ENCODE assay signal across 23 mouse cellular contexts in genomic region chr17:3641456-3641855, GRCm38 (mm10). TPM values are rescaled to one million over a fixed set of nuclear protein-coding genes. Genes with fewer than 3 reads are reported as not detected.
DNase-seq lines count a peak whose midpoint lies in the region; ATAC-seq and TF ChIP-seq lines count a peak whose summit lies in the region.
"Had no signal": no experiment of that assay in that cellular context is flagged by ENCODE, and none has a peak within 500 bp of the region (broad histone marks: within the 10 kb centered on the region; RNA-seq: fewer than 3 reads in every experiment).

No protein-coding gene starts in this region.

- H3K4me1 ChIP-seq in heart, embryonic 11.5 days (ENCODE audit: control insufficient read depth, insufficient read depth, low read length), result no peaks in the 10 kb centered on the region
- peaks cover 23% of the 10 kb centered on the region for H3K4me1 ChIP-seq in midbrain, embryonic 10.5 days
- H3K4me1 ChIP-seq in midbrain, postnatal 0 days (ENCODE audit: insufficient read depth, low read length), result no peaks in the 10 kb centered on the region; the same call in 1 of the 2 replicates
- peaks cover 6% of the 10 kb centered on the region for H3K4me1 ChIP-seq in midbrain, embryonic 16.5 days (ENCODE audit: control insufficient read depth, insufficient read depth, low read length)
- H3K4me1 ChIP-seq: heart, embryonic 15.5 days; hindbrain, embryonic 13.5 days had no signal

- H3K9me3 ChIP-seq in heart, embryonic 11.5 days (replicated peaks; ENCODE audit: control insufficient read depth, low read length), result no peaks in the 10 kb centered on the region
- no peaks in the 10 kb centered on the region for H3K9me3 ChIP-seq in midbrain, embryonic 10.5 days (replicated peaks)
- no peaks in the 10 kb centered on the region for H3K9me3 ChIP-seq in midbrain, postnatal 0 days (ENCODE audit: low read length)
- no peaks in the 10 kb centered on the region for H3K9me3 ChIP-seq in midbrain, embryonic 16.5 days (replicated peaks; ENCODE audit: control insufficient read depth, low read length, poor library complexity, severe bottlenecking)
- H3K9me3 ChIP-seq: heart, embryonic 15.5 days; hindbrain, embryonic 13.5 days; intestine, embryonic 15.5 days; kidney, embryonic 15.5 days; neural tube, embryonic 15.5 days had no signal

- peak; percentile 4 to 6 for DNase-seq in adrenal gland, postnatal 36 days
- no peak for DNase-seq in adrenal gland, postnatal 10 days
- DNase-seq in heart, adult 18-20 months, result peak; percentile 27 to 60
- no peak for DNase-seq in midbrain, embryonic 10.5 days (ENCODE audit: low spot score)
- DNase-seq in midbrain, postnatal 0 days (ENCODE audit: low spot score), result no peak
- no peak for DNase-seq in kidney, postnatal 25 days
- DNase-seq: cerebellum, adult 8-10 months; thymus, postnatal 14 days had no signal

- 62% methylated on average over 5 of the region's 5 CpGs for WGBS in heart, embryonic 11.5 days (ENCODE audit: insufficient replicate concordance)
- 36% methylated on average over 5 of the region's 5 CpGs for WGBS in midbrain, embryonic 10.5 days
- WGBS in midbrain, postnatal 0 days, result 24% methylated on average over 5 of the region's 5 CpGs
- 19% methylated on average over 5 of the region's 5 CpGs for WGBS in midbrain, embryonic 16.5 days

- no peak overlapping the region for H3K4me3 ChIP-seq in heart, embryonic 11.5 days (ENCODE audit: low read depth, low read length)
- no peak overlapping the region for H3K4me3 ChIP-seq in midbrain, embryonic 10.5 days
- no peak overlapping the region for H3K4me3 ChIP-seq in midbrain, postnatal 0 days (ENCODE audit: low read depth, low read length)
- no peak overlapping the region for H3K4me3 ChIP-seq in midbrain, embryonic 16.5 days (ENCODE audit: low read depth, low read length)
- H3K4me3 ChIP-seq: heart, embryonic 15.5 days; hindbrain, embryonic 13.5 days; intestine, embryonic 15.5 days; kidney, embryonic 15.5 days; neural tube, embryonic 15.5 days had no signal

- no peaks in the 10 kb centered on the region for H3K27me3 ChIP-seq in heart, embryonic 11.5 days (ENCODE audit: control insufficient read depth, insufficient read depth, low read length)
- no peaks in the 10 kb centered on the region for H3K27me3 ChIP-seq in midbrain, embryonic 10.5 days (ENCODE audit: low read depth, poor library complexity, severe bottlenecking)
- H3K27me3 ChIP-seq in midbrain, postnatal 0 days (ENCODE audit: insufficient read depth, low read length), result no peaks in the 10 kb centered on the region
- H3K27me3 ChIP-seq in midbrain, embryonic 16.5 days (ENCODE audit: control insufficient read depth, insufficient read depth, low read depth, low read length), result no peaks in the 10 kb centered on the region
- H3K27me3 ChIP-seq: heart, embryonic 15.5 days; hindbrain, embryonic 13.5 days; intestine, embryonic 15.5 days; kidney, embryonic 15.5 days; neural tube, embryonic 15.5 days; Patski had no signal

- no peak for TF ChIP-seq CTCF in midbrain, postnatal 0 days (IDR thresholded peaks at IDR 0.05)

- H3K36me3 ChIP-seq in heart, embryonic 11.5 days (ENCODE audit: control insufficient read depth, insufficient read depth, low read length), result no peaks in the 10 kb centered on the region
- no peaks in the 10 kb centered on the region for H3K36me3 ChIP-seq in midbrain, embryonic 10.5 days
- no peaks in the 10 kb centered on the region for H3K36me3 ChIP-seq in midbrain, postnatal 0 days (ENCODE audit: insufficient read depth, low read length)
- H3K36me3 ChIP-seq in midbrain, embryonic 16.5 days (ENCODE audit: control insufficient read depth, insufficient read depth, low read length), result no peaks in the 10 kb centered on the region
- H3K36me3 ChIP-seq: heart, embryonic 15.5 days; hindbrain, embryonic 13.5 days; intestine, embryonic 15.5 days; kidney, embryonic 15.5 days; neural tube, embryonic 15.5 days had no signal

- ATAC-seq in heart, embryonic 11.5 days (replicated peaks; ENCODE audit: insufficient number of reproducible peaks, low FRiP score, low TSS enrichment), result no peak
- ATAC-seq in midbrain, postnatal 0 days (ENCODE audit: low FRiP score), result no peak
- no peak for ATAC-seq in midbrain, embryonic 16.5 days
- ATAC-seq: intestine, embryonic 15.5 days; Patski had no signal

- no peak overlapping the region for H3K9ac ChIP-seq in heart, embryonic 11.5 days (ENCODE audit: low read depth, low read length)
- no peak overlapping the region for H3K9ac ChIP-seq in midbrain, postnatal 0 days (replicated peaks; ENCODE audit: low read length, poor library complexity, severe bottlenecking)
- H3K9ac ChIP-seq in midbrain, embryonic 16.5 days (ENCODE audit: low read depth, low read length), result no peak overlapping the region
- H3K9ac ChIP-seq: heart, embryonic 15.5 days; hindbrain, embryonic 13.5 days; intestine, embryonic 15.5 days; kidney, embryonic 15.5 days; neural tube, embryonic 15.5 days had no signal

- H3K4me2 ChIP-seq in heart, embryonic 11.5 days, result no peak overlapping the region
- H3K4me2 ChIP-seq in midbrain, postnatal 0 days (ENCODE audit: low read depth, low read length, poor library complexity, severe bottlenecking), result no peak overlapping the region
- H3K4me2 ChIP-seq in midbrain, embryonic 16.5 days (ENCODE audit: low read length), result no peak overlapping the region
- H3K4me2 ChIP-seq: heart, embryonic 15.5 days; hindbrain, embryonic 13.5 days; intestine, embryonic 15.5 days; kidney, embryonic 15.5 days; neural tube, embryonic 15.5 days had no signal

- H3K27ac ChIP-seq in heart, embryonic 11.5 days (ENCODE audit: low read depth, low read length), result no peak overlapping the region
- H3K27ac ChIP-seq in midbrain, embryonic 10.5 days (replicated peaks), result peak overlapping the region; percentile 55; the same call in 1 of the 2 replicates
- H3K27ac ChIP-seq in midbrain, postnatal 0 days (ENCODE audit: low read depth, low read length), result no peak overlapping the region
- H3K27ac ChIP-seq in midbrain, embryonic 16.5 days (ENCODE audit: low read length), result peak overlapping the region; percentile 58
- H3K27ac ChIP-seq: heart, embryonic 15.5 days; hindbrain, embryonic 13.5 days; intestine, embryonic 15.5 days; kidney, embryonic 15.5 days; neural tube, embryonic 15.5 days had no signal

RNA-seq across cellular contexts. Expression of gene Nox3, which starts 54.6 kb away (rescaled TPM):
- total RNA-seq in adrenal gland, postnatal 36 days (2021), result not detected
- total RNA-seq in adrenal gland, postnatal 10 days (2021), result not detected
- total RNA-seq in heart, adult 18-20 months (2021), result not detected
- polyA plus RNA-seq in heart, embryonic 11.5 days (2014; fragmentation: Nextera tagmentation; extraction: Ambion mirVana), result not detected in 2 replicates
- polyA plus RNA-seq in midbrain, embryonic 10.5 days (2016; fragmentation: Nextera tagmentation; extraction: Ambion mirVana), result not detected in 2 replicates
- total RNA-seq in midbrain, postnatal 0 days (2014; rRNA removed), result not detected in 2 replicates
- polyA plus RNA-seq in midbrain, postnatal 0 days (2015; fragmentation: Nextera tagmentation; extraction: Ambion mirVana), result not detected in 2 replicates
- not detected in 2 replicates for polyA plus RNA-seq in midbrain, embryonic 16.5 days (2015; fragmentation: Nextera tagmentation; extraction: Ambion mirVana)
- total RNA-seq: layer of hippocampus, adult 18-20 months; left cerebral cortex, adult 8-10 months; monocyte, adult 5-6 weeks had no signal
- polyA plus RNA-seq: cortical plate, adult 2 months; gonadal fat pad, adult 2 months; heart, embryonic 15.5 days; hindbrain, embryonic 13.5 days; intestine, embryonic 15.5 days; kidney, embryonic 15.5 days; limb, embryonic 14.5 days; neural tube, embryonic 15.5 days; Patski; stomach, embryonic 14.5 days had no signal

Comparison
In these comparisons a context has a peak if more than half of its experiments do, and no peak if none do; other contexts are left out.
1. DNase-seq: peak in adrenal gland, postnatal 36 days (2 of 2) and heart, adult 18-20 months (2 of 2); none in adrenal gland, postnatal 10 days (single experiment), midbrain, embryonic 10.5 days (single experiment), midbrain, postnatal 0 days (single experiment) and kidney, postnatal 25 days (0 of 2).
2. H3K27ac ChIP-seq: peak in midbrain, embryonic 10.5 days (single experiment) and midbrain, embryonic 16.5 days (single experiment); none in heart, embryonic 11.5 days (single experiment) and midbrain, postnatal 0 days (single experiment).